Mouse (Mus musculus) thymus, adult 2 months (tissue): ENCODE measurements around the gene Gal3st2b.
"Not testable (repeated sequence)": the region's sequence is repeated elsewhere in the genome, so short reads cannot be mapped to it uniquely, and the experiment has no call there.

Source experiments
- CTCF ChIP-seq: fragments of 200-500 bp; IDR thresholded peaks from 2 replicates; pipeline ENCODE4 v1.5.1; 2012; ENCODE audit warnings: mild to moderate bottlenecking, control low read depth, low read length, moderate library complexity, borderline replicate concordance; ENCODE audit not compliant: control insufficient read depth, poor library complexity, insufficient read depth; ENCODE audit errors: extremely low read depth
- POLR2A ChIP-seq: fragments of 200-500 bp; IDR thresholded peaks from 2 replicates; pipeline ENCODE4 v1.6.1; 2012; ENCODE audit warnings: mild to moderate bottlenecking, low read length, control low read depth, moderate library complexity; ENCODE audit not compliant: control insufficient read depth, poor library complexity, insufficient read depth; ENCODE audit errors: extremely low read depth

- TF ChIP-seq CTCF, POLR2A: not testable (repeated sequence)
Measured at GRCm38 (mm10) chr1:93871594-93872105, 46.5 kb upstream of the Gal3st2b start.
